ENCODE assay signal across 20 mouse cellular contexts in genomic region chr8:13163563-13163962, GRCm38 (mm10). TPM values are rescaled to one million over a fixed set of nuclear protein-coding genes. Genes with fewer than 3 reads are reported as not detected.
DNase-seq lines count a peak whose midpoint lies in the region; ATAC-seq and TF ChIP-seq lines count a peak whose summit lies in the region.
"Had no signal": no experiment of that assay in that cellular context is flagged by ENCODE, and none has a peak within 500 bp of the region (broad histone marks: within the 10 kb centered on the region; RNA-seq: fewer than 3 reads in every experiment).

No protein-coding gene starts in this region.

- TF ChIP-seq CTCF in liver, adult 2 months (IDR thresholded peaks at IDR 0.05; ENCODE audit: low read depth, low read length) = no peak
- no peak for TF ChIP-seq CTCF in lung, adult 2 months (IDR thresholded peaks at IDR 0.05; ENCODE audit: insufficient read depth, low read length)

- peaks cover 37% of the 10 kb centered on the region for H3K79me2 ChIP-seq in liver, adult 2 months (ENCODE audit: control insufficient read depth, insufficient read depth, low read length)

- ATAC-seq in liver, embryonic 11.5 days (replicated peaks; ENCODE audit: low FRiP score) = peak; percentile 75
- ATAC-seq in megakaryocyte progenitor cell, adult 5-6 weeks (replicated peaks; ENCODE audit: poor library complexity) = peak; percentile 53
- ATAC-seq: hindbrain, postnatal 0 days had no signal

- no peak overlapping the region for H3K4me3 ChIP-seq in liver, adult 2 months (ENCODE audit: insufficient read depth, low read depth, low read length)
- H3K4me3 ChIP-seq in brown adipose tissue, adult 24 weeks (ENCODE audit: insufficient read depth, low read depth, low read length) = no peak overlapping the region
- H3K4me3 ChIP-seq in liver, embryonic 11.5 days (ENCODE audit: low read depth, low read length) = no peak overlapping the region
- H3K4me3 ChIP-seq in lung, adult 2 months (replicated peaks; ENCODE audit: extremely low read depth, low read depth, low read length) = no peak overlapping the region
- H3K4me3 ChIP-seq: forebrain, embryonic 12.5 days; heart, embryonic 15.5 days; hindbrain, embryonic 10.5 days had no signal

- DNase-seq in liver, adult 2 months (ENCODE audit: extremely low read depth, low read depth, low spot score) = peak; percentile 91
- no peak for DNase-seq in liver
- DNase-seq in liver, embryonic 11.5 days (ENCODE audit: low spot score) = no peak
- DNase-seq in ovary, postnatal 36 days (ENCODE audit: low spot score) = no peak
- DNase-seq in lung, adult 2 months = no peak
- DNase-seq: adrenal gland, postnatal 14 days; cerebellum, adult 2 months; cerebellum, postnatal 36 days; gastrocnemius, postnatal 14 days; heart, adult 18-20 months; kidney, adult 8-10 months; lung, adult 18-20 months; thymus, postnatal 14 days had no signal

- no peak overlapping the region for H3K9ac ChIP-seq in liver, adult 2 months (ENCODE audit: low read depth, low read length)
- no peak overlapping the region for H3K9ac ChIP-seq in liver, embryonic 11.5 days (ENCODE audit: low read depth, low read length)
- H3K9ac ChIP-seq: forebrain, embryonic 12.5 days; heart, embryonic 15.5 days had no signal

- 19% methylated on average over 1 of the region's 1 CpGs for WGBS in liver, adult 2 months
- 30% methylated on average over 1 of the region's 1 CpGs for WGBS in liver, embryonic 11.5 days
- WGBS in lung, adult 2 months = 53% methylated on average over 1 of the region's 1 CpGs

- no peaks in the 10 kb centered on the region for H3K27me3 ChIP-seq in liver, adult 2 months (ENCODE audit: control insufficient read depth, insufficient read depth, low read length)
- H3K27me3 ChIP-seq in liver, embryonic 11.5 days (replicated peaks; ENCODE audit: control insufficient read depth, insufficient read depth, low read length) = no peaks in the 10 kb centered on the region
- H3K27me3 ChIP-seq: forebrain, embryonic 12.5 days; heart, embryonic 15.5 days had no signal

- peak overlapping the region; percentile 46 for H3K4me2 ChIP-seq in liver, embryonic 11.5 days
- H3K4me2 ChIP-seq: forebrain, embryonic 12.5 days; heart, embryonic 15.5 days; midbrain, embryonic 11.5 days had no signal

- no peaks in the 10 kb centered on the region for H3K9me3 ChIP-seq in liver, embryonic 11.5 days (ENCODE audit: control insufficient read depth, low read length)
- H3K9me3 ChIP-seq: forebrain, embryonic 12.5 days; heart, embryonic 15.5 days; hindbrain, embryonic 10.5 days had no signal

- no peak for TF ChIP-seq POLR2A in liver, adult 2 months (IDR thresholded peaks at IDR 0.05; ENCODE audit: extremely low read depth, insufficient read depth, low read length)
- TF ChIP-seq POLR2A in lung, adult 2 months (IDR thresholded peaks at IDR 0.05; ENCODE audit: borderline replicate concordance, extremely low read depth, low read depth, low read length) = no peak

- peak overlapping the region; percentile 56 for H3K27ac ChIP-seq in liver, adult 2 months (replicated peaks; ENCODE audit: insufficient read depth, low read depth, low read length)
- 0 out of 2 replicates have a peak overlapping the region, but pooled peaks have one; percentile 15 for H3K27ac ChIP-seq in brown adipose tissue, adult 24 weeks (replicated peaks; ENCODE audit: low read depth, low read length)
- 0 out of 2 replicates have a peak overlapping the region, but pooled peaks have one; percentile 17 for H3K27ac ChIP-seq in liver, embryonic 11.5 days (ENCODE audit: low read depth, low read length)
- H3K27ac ChIP-seq: forebrain, embryonic 12.5 days; heart, embryonic 15.5 days; hindbrain, embryonic 10.5 days; hindbrain, postnatal 0 days had no signal

- H3K4me1 ChIP-seq in liver, adult 2 months (ENCODE audit: control insufficient read depth, insufficient read depth, low read length) = peaks cover 27% of the 10 kb centered on the region
- H3K4me1 ChIP-seq in brown adipose tissue, adult 24 weeks (ENCODE audit: control insufficient read depth, insufficient read depth, insufficient read length, low read length) = peaks cover 19% of the 10 kb centered on the region
- peaks cover 42% of the 10 kb centered on the region for H3K4me1 ChIP-seq in liver, embryonic 11.5 days (replicated peaks; ENCODE audit: control insufficient read depth, insufficient read depth, low read length)
- H3K4me1 ChIP-seq in lung, adult 2 months (ENCODE audit: control insufficient read depth, insufficient read depth, low read length) = peaks cover 17% of the 10 kb centered on the region

- peaks cover 25% of the 10 kb centered on the region for H3K36me3 ChIP-seq in liver, adult 2 months (ENCODE audit: control insufficient read depth, insufficient read depth, low read length)
- peaks cover 13% of the 10 kb centered on the region for H3K36me3 ChIP-seq in liver, embryonic 11.5 days (ENCODE audit: control insufficient read depth, insufficient read depth, low read length)

RNA-seq across cellular contexts. Expression of gene Lamp1, which starts 4.6 kb away (rescaled TPM):
- total RNA-seq in liver, adult 2 months (2014; rRNA removed) = 381 and 420 TPM in 2 replicates
- polyA plus RNA-seq in liver, adult 2 months (2012; rRNA removed) = 563 and 625 TPM in 2 replicates
- 398 and 413 TPM in 2 replicates for polyA plus RNA-seq in brown adipose tissue, adult 24 weeks (2012; ENCODE audit: insufficient read depth, insufficient read length, missing spikeins)
- polyA plus RNA-seq in liver, embryonic 11.5 days (2014; fragmentation: Nextera tagmentation; extraction: Ambion mirVana) = 251 and 283 TPM in 2 replicates
- total RNA-seq in megakaryocyte progenitor cell, adult 5-6 weeks (2015) = 209 and 240 TPM in 2 replicates
- total RNA-seq in megakaryocyte progenitor cell, adult 5-6 weeks (2017) = 259 and 273 TPM in 2 replicates
- polyA plus RNA-seq in lung, adult 2 months (2012; rRNA removed) = 602 and 729 TPM in 2 replicates

RNA-seq across cellular contexts. Expression of gene Grtp1, which starts 36.9 kb away (rescaled TPM):
- total RNA-seq in liver, adult 2 months (2014; rRNA removed) = 25.3 and 25.5 TPM in 2 replicates
- polyA plus RNA-seq in liver, adult 2 months (2012; rRNA removed) = 28.3 and 30.3 TPM in 2 replicates
- 33.7 and 45.2 TPM in 2 replicates for polyA plus RNA-seq in brown adipose tissue, adult 24 weeks (2012; ENCODE audit: insufficient read depth, insufficient read length, missing spikeins)
- 19.7 and 23.3 TPM in 2 replicates for polyA plus RNA-seq in liver, embryonic 11.5 days (2014; fragmentation: Nextera tagmentation; extraction: Ambion mirVana)
- total RNA-seq in megakaryocyte progenitor cell, adult 5-6 weeks (2015) = 0.71 and 1.0 TPM in 2 replicates
- 0.08 and 0.37 TPM in 2 replicates for total RNA-seq in megakaryocyte progenitor cell, adult 5-6 weeks (2017)
- polyA plus RNA-seq in lung, adult 2 months (2012; rRNA removed) = 19.0 and 21.4 TPM in 2 replicates

RNA-seq across cellular contexts. Expression of gene Cul4a, which starts 58.1 kb away (rescaled TPM):
- total RNA-seq in liver, adult 2 months (2014; rRNA removed) = 85.4 and 95.0 TPM in 2 replicates
- polyA plus RNA-seq in liver, adult 2 months (2012; rRNA removed) = 42.4 and 46.0 TPM in 2 replicates
- polyA plus RNA-seq in brown adipose tissue, adult 24 weeks (2012; ENCODE audit: insufficient read depth, insufficient read length, missing spikeins) = 48.5 and 48.8 TPM in 2 replicates
- polyA plus RNA-seq in liver, embryonic 11.5 days (2014; fragmentation: Nextera tagmentation; extraction: Ambion mirVana) = 111 and 123 TPM in 2 replicates
- 84.2 and 89.0 TPM in 2 replicates for total RNA-seq in megakaryocyte progenitor cell, adult 5-6 weeks (2015)
- 78.0 and 102 TPM in 2 replicates for total RNA-seq in megakaryocyte progenitor cell, adult 5-6 weeks (2017)
- 37.3 and 41.4 TPM in 2 replicates for polyA plus RNA-seq in lung, adult 2 months (2012; rRNA removed)

RNA-seq across cellular contexts. Expression of gene Pcid2, which starts 58.3 kb away (rescaled TPM):
- 7.0 and 11.2 TPM in 2 replicates for total RNA-seq in liver, adult 2 months (2014; rRNA removed)
- polyA plus RNA-seq in liver, adult 2 months (2012; rRNA removed) = 11.6 and 12.2 TPM in 2 replicates
- polyA plus RNA-seq in brown adipose tissue, adult 24 weeks (2012; ENCODE audit: insufficient read depth, insufficient read length, missing spikeins) = 10.8 and 12.3 TPM in 2 replicates
- 38.8 and 46.0 TPM in 2 replicates for polyA plus RNA-seq in liver, embryonic 11.5 days (2014; fragmentation: Nextera tagmentation; extraction: Ambion mirVana)
- total RNA-seq in megakaryocyte progenitor cell, adult 5-6 weeks (2015) = 18.5 and 20.6 TPM in 2 replicates
- total RNA-seq in megakaryocyte progenitor cell, adult 5-6 weeks (2017) = 16.5 and 17.1 TPM in 2 replicates
- 21.3 and 22.1 TPM in 2 replicates for polyA plus RNA-seq in lung, adult 2 months (2012; rRNA removed)
